Mouse (Mus musculus): ENCODE data around the gene Nbeal2.

Nbeal2 gene

DNA sequence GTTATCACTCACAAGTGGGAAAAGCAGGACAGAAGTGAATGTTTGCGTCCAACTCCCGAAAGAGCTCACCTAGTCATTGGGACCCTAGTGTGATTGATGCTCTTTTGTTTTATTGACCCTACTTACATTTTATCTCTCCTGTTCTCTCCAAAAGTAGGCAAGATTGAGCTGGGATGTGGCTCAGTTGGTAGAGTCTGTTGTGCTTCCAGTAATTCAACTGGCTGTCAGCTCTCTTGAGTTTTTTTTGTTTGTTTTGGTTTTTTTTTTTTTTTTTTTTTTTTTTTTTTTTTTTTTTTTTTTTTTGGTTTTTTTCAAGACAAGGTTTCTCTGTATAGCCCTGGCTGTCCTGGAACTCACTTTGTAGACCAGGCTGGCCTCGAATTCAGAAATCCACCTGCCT, 28.7 kb upstream of the Nbeal2 start:
- ChIA-PET CTCF (interaction anchor here in 2 of 4 experiments (0.5 to 1.4 kb wide), 3 partner anchors 23 to 29 kb away, joined by 4 to 13 read pairs (median 6); no protein-coding TSS in a partner anchor), POLR2A (interaction anchor here in 3 of 4 experiments (0.6 to 2.4 kb wide), 5 partner anchors 12 to 66 kb away, joined by 4 to 11 read pairs (median 4); partner anchors contain the start of gene Nbeal2 (in 1 of the 3))

DNA sequence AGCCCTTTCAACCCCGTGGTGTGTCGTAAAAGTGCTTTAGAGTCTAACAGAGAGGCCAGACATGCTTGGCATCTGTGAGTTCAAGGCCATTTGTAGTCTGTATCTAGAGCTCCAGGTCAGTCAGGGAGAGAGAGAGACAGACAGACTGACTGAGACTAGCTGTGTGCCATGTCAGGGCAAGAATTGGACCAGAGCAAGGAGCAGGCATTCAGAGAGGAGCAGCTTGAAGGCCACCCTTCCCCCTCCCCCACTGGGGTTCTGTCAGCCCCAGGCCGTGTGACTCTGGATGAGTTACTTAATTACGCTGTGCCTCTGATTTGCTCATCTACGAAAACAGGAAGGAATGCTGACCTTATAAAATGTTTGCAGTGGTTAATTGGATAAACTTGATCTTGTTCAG, 28.3 kb upstream of the Nbeal2 start:
- POLR2A ChIA-PET = interaction anchor here in 2 of 4 experiments (0.7 to 2.4 kb wide), 6 partner anchors 11 to 28 kb away, joined by 3 to 11 read pairs (median 4); partner anchors contain the start of gene Nbeal2 (in 1 of the 2)
- CTCF ChIA-PET = interaction anchor here in 2 of 4 experiments (0.5 to 1.4 kb wide), 3 partner anchors 22 to 30 kb away, joined by 4 to 13 read pairs (median 6); no protein-coding TSS in a partner anchor

DNA sequence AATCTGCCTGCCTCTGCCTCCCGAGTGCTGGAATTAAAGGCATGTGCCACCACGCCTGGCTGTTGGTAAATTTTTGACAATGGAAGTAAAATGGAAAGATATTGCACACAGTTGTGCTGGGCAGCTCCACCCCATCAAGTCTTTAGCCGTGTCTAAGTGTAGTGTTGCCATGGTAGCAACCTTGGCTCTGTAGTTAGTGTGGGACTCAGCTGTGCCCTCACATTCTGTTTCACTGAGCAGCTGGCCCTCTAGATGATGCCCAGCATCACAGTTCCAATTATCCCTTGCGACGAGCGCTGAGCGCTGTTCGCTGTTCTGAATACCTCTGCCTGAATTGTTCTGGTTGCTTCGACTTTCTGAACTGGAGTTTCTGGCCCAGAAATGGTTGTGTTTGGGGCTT, 27.9 kb upstream of the Nbeal2 start:
- ChIA-PET CTCF (interaction anchor here in 2 of 4 experiments (1.0 to 1.4 kb wide), 4 partner anchors 9 to 46 kb away, joined by 3 to 13 read pairs (median 4); no protein-coding TSS in a partner anchor), POLR2A (interaction anchor here in 2 of 4 experiments (0.7 to 2.4 kb wide), 8 partner anchors 11 to 30 kb away, joined by 3 to 11 read pairs (median 4); partner anchors contain the start of gene Nbeal2 (in 1 of the 2))

DNA sequence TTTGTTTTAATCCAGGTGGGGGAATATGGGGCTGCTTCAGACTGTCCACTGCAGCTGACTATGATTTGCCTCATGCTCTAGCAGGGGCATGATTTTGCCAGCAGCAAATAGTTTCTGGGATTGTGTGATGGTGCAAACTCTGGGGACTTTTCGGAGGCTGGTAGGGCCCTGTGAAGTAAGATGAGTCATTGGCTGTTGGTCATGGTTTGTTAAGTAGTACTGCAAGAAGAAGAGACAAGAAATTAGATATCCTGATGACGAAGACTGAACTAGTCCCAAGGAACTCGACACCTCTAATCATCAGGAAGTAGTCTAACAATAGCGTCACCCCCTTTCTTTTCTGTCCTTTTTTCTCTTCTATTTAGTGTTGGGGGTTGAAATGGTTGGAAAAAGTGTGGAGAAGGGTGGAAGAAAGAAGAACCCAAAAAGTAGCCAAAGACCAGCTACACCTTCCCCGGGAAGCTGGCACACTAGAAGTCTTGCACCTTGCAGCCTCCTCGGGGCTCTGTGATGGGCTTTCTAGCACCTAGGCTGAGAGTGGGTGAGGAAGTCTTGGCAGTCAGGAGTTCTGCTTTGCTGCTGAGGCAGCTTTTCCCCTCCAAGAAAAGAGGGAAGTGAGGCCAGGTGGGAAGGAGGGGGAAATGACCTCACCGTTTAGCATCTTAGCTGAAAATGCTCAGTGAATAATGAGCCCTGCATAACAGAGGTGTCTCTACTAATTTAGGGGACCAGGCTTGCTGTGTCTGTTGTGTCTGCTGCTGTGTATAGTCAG, 27.0 kb upstream of the Nbeal2 start:
- POLR2A ChIA-PET = interaction anchor here in 2 of 4 experiments (0.9 to 2.9 kb wide), 10 partner anchors 9 to 376 kb away, joined by 3 to 11 read pairs (median 4); partner anchors contain the start of genes Ccdc12 (in 1 of the 2), Elp6 (in 1 of the 2) and Nbeal2 (in 1 of the 2)
- CTCF ChIA-PET = interaction anchor here in 2 of 4 experiments (1.1 to 1.4 kb wide), 4 partner anchors 8 to 45 kb away, joined by 3 to 4 read pairs (median 3); no protein-coding TSS in a partner anchor

DNA sequence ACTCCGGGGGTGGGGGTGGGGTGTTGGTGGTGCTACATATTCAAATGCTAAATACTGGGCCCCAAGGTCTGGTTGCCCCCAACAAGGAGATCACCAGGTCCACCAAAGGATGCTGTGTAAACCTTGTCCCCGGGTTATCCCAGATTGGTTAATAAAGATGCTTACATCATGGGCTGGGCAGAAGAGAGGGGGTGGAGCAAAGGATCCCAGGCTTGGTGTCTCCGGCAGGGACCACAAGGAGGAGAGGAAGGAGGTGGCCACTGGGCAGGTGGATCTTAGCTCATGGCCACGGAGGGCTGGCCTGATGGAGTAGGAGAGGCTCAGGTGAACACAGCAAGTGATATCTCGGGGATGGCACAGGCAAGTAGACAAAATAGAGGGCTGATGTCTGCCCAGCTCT, 24.9 kb upstream of the Nbeal2 start:
- POLR2A ChIA-PET = interaction anchor here in 3 of 4 experiments (0.7 to 2.9 kb wide), 7 partner anchors 11 to 275 kb away, joined by 3 to 8 read pairs (median 4); no protein-coding TSS in a partner anchor
- CTCF ChIA-PET = interaction anchor here in 1 of 4 experiments (1.9 kb wide), 1 partner anchor 47 kb away, joined by 4 read pairs; no protein-coding TSS in a partner anchor

DNA sequence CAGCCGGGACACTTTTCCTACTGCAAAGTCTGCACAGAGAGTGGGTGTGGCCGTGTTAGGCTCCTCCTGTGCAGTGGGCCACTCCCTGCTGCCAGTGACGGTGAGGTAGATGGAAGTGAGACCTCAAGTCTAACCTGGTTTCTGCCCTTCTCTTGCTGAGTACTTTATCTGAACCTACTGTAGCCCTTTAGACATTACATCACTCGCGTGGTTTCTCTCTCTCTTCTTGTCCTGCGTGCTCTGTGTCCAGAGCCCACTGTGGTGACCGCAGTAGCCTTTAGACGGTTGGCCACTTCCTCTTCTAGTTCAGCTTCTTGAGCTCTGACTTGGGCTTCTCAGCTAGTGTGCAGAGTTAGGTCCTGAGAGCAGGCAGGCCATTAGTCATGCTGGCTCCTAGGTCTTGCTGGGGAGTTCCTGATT, 22.5 kb upstream of the Nbeal2 start:
- POLR2A ChIA-PET = interaction anchor here in 3 of 4 experiments (1.0 to 1.8 kb wide), 4 partner anchors 9 to 42 kb away, joined by 3 to 6 read pairs (median 4); no protein-coding TSS in a partner anchor
- CTCF ChIA-PET = no interaction called here

DNA sequence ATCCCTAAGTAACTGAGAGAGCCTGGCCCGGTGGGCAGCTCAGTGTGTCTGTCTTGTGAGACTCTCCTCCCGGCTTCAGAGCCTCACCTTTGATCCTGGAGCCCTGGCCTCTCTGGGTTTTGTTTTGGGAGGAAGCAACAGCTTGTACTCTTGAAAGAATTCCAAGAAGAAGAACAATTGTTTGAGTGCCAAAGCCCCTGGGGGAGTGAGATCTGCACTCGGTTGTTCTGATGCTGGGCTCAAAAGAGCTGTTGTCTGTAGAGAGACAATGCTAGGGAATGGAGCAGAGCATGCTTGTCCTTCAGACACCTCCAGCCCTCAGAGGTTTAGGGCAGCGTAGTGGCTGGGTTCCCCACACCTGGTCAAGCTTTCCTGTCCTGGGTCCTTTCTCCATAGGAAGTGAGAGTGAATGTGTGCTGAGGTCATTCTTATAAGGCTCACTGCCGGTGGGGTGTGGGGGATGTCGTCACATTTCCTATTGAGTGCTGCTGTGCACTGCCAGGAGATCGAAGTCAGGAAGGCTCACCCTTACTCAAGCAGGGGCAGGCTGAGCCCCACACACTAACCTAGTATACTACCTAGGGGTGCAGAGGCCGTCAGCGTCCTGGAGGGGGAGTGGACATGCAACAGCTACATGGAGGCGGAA, 19.3 kb upstream of the Nbeal2 start:
- ChIA-PET POLR2A (interaction anchor here in 3 of 4 experiments (0.9 to 2.7 kb wide), 8 partner anchors 12 to 47 kb away, joined by 3 to 16 read pairs (median 4); partner anchors contain the start of genes Ccdc12 (in 2 of the 3) and Nbeal2 (in 2 of the 3)), CTCF (interaction anchor here in 3 of 4 experiments (0.7 to 2.3 kb wide), 10 partner anchors 8 to 126 kb away, joined by 3 to 17 read pairs (median 4); no protein-coding TSS in a partner anchor)

DNA sequence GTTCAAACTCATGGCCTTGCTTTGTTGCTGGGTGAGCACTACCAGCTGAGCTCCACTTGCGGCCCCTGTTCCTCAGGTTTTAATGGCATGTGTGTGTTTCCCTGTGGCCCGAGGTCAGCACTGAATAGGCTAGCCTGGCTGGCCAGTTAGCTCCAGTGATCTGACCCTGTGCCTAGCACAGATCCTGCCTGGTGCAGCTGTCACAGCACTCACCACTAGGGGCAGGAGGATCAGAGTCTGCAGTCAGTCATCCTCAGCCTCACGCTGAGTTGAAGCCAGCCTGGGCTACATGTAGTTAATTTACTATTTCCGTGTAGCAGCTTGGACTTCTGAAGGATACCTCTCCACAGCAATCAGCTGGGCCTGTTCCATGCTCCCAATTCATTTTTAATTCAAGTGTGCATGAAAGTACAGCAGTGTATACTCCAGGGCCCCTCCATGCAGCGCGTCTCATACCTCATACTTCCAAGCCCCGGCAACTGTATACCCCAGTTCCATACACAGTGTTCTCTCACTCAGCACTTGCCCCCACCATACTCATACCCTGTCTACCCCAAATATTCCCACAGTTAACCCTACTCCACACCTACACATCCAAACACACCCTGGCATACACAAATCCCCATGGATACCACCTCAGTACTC, 18.6 kb upstream of the Nbeal2 start:
- POLR2A ChIA-PET = interaction anchor here in 3 of 4 experiments (0.9 to 3.4 kb wide), 12 partner anchors 9 to 135 kb away, joined by 3 to 16 read pairs (median 4); partner anchors contain the start of genes Ccdc12 (in 2 of the 3) and Nbeal2 (in 2 of the 3)

DNA sequence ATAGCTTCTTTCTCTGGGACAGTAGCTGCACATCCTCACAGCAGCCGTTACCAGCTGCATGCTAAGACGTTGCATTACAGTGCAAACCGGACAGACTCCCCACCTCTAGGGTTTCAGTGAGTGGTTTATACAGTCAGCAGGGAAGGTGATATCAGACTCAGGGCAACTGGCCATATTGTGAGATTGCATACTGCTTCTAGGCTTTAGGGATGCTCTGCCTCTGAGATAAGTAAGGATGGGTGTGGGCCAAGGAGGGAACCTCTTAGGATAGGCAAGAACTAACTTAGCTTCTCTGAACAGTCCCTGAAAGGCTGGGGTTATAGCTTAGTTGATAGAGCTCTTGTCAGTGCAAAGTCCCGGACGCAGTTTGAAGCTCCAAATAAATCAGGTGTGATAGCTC, 15.8 kb upstream of the Nbeal2 start:
- POLR2A ChIA-PET = interaction anchor here in 2 of 4 experiments (0.8 to 3.4 kb wide), 8 partner anchors 8 to 16 kb away, joined by 3 to 15 read pairs (median 6); partner anchors contain the start of gene Ccdc12 (in 1 of the 2)

More for the DNA sequence above, 18.6 kb upstream of the Nbeal2 start:
- CTCF ChIA-PET = interaction anchor here (0.6 to 3.1 kb wide), 15 partner anchors 9 to 127 kb away, joined by 3 to 17 read pairs (median 4); no protein-coding TSS in a partner anchor

DNA sequence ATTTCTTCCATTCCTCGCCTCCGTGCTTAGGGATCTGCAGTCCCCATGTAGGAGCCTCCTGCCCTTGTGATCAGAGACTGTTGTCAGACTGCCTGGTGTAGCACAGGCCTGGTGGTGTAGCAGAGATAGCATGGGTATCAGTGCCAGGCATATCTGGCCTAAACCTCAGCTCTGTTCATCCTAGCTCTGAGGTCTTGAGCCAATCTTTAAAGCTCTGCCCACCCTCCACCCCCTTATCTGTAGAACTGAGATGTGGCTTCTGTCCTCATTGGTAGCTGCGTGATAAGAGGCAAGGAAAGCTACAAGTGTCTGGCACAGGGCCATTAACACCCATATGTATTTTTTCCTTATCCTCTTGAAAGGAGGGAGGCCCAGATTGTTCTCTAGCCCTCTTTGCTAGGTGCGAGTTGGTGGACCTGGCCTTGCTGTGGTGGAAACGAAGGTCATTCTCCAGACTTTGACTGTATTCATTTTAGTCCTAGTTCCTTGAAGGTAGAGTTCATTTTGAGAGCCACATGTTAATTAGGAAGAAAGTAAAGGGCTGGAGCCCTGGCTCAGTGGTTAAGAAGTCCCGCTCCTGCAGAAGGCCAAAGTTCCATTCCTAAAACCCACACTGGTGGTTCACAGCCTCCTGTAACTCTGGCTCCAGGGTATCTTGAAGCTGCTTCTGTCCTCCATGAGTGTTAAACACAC, 14.8 kb upstream of the Nbeal2 start:
- ChIA-PET POLR2A (interaction anchor here in 3 of 4 experiments (0.6 to 3.3 kb wide), 5 partner anchors 8 to 565 kb away, joined by 3 to 15 read pairs (median 5); no protein-coding TSS in a partner anchor), CTCF (interaction anchor here in 1 of 4 experiments (2.1 kb wide), 1 partner anchor 16 kb away, joined by 7 read pairs; no protein-coding TSS in a partner anchor)

More for the DNA sequence above, 15.8 kb upstream of the Nbeal2 start:
- CTCF ChIA-PET = interaction anchor here in 2 of 4 experiments (1.2 to 3.1 kb wide), 3 partner anchors 15 to 40 kb away, joined by 3 to 10 read pairs (median 7); no protein-coding TSS in a partner anchor

DNA sequence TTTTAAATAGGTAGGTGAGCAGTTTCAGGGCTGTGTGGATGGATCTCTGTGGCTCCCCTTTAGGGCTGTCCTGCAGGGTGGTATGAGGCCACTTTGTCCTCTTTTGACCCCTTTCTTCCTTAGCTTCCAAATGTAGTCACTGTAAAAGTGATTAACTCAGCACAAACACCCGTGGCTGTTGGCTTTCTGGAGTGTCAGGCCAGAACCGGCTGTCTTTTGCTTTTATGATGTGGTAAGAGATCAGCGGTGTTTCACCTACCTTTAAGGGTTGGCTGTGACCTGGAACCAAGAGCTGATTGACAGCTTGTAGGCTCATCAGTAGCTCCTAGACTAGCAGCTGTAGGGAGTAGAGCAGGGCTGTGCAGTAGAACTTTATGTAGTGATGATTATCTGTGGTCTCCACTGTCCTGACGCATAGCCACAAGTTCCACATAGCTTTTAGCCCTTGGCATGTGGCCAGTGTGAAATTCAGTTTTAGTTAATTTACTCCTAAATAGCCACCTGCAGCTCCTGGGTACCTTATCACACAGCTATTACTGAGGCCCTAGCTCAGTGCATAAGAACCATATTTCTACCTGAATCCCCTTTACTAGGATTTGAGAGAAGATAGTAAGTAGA, 13.4 kb upstream of the Nbeal2 start:
- CTCF ChIA-PET = interaction anchor here in 2 of 4 experiments (1.3 to 1.6 kb wide), 2 partner anchors 36 to 42 kb away, joined by 4 read pairs; no protein-coding TSS in a partner anchor
- POLR2A ChIA-PET = interaction anchor here in 3 of 4 experiments (0.6 to 3.4 kb wide), 15 partner anchors 9 to 209 kb away, joined by 3 to 45 read pairs (median 4); partner anchors contain the start of genes Ccdc12 (in 2 of the 3), Nbeal2 (in 2 of the 3) and Nradd (in 1 of the 3)

DNA sequence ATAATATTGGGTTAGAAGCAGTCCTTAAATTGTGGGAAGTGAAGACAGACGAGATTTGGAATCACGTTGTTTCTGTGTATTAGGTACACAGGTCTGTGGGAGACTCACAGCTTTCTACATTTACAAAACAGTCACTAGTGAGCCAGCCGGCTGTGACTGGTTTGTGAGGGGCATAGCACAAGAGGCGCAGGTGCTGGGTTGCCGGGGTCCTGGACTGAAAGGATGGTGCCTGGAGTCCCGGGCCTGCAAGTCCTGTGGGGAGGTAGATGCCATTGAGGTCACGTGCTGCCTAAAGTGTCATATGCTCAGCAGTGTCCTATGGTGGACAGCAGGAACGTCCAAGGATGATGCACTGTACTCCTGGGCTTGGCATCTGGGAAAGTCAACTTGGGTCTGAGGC, 12.4 kb upstream of the Nbeal2 start:
- ChIA-PET POLR2A (interaction anchor here in 3 of 4 experiments (0.6 to 3.4 kb wide), 29 partner anchors 8 to 810 kb away, joined by 3 to 45 read pairs (median 4); partner anchors contain the start of genes Ccdc12 (in 3 of the 3), Nbeal2 (in 3 of the 3), Lrrc2 (in 1 of the 3) and Nradd (in 1 of the 3)), CTCF (interaction anchor here (0.6 to 1.6 kb wide), 6 partner anchors 9 to 205 kb away, joined by 3 to 4 read pairs (median 3); no protein-coding TSS in a partner anchor)

DNA sequence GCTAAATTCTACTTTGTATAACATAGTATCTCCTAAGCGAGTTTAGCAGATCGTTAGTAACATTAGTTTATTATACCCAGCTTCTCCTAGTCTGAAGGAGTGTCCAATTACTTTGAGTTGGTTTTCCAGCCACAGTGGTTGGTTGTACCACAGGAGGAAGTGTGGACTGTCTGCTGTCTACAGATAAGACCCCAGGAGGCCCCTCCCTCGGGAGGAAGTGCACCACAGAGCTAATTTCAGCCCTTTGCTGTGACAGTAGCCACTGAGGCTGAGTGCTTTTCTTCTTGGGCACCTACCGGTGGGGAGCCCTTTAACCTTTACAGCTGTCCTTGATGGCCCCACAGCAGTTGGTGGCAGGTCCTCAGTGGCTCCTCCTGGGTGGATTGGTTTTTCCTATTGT, 12.0 kb upstream of the Nbeal2 start:
- CTCF ChIA-PET = interaction anchor here in 3 of 4 experiments (0.6 to 1.6 kb wide), 5 partner anchors 9 to 205 kb away, joined by 3 to 4 read pairs (median 3); no protein-coding TSS in a partner anchor
- POLR2A ChIA-PET = interaction anchor here in 3 of 4 experiments (0.6 to 3.4 kb wide), 28 partner anchors 8 to 810 kb away, joined by 3 to 45 read pairs (median 4); partner anchors contain the start of genes Ccdc12 (in 3 of the 3), Nbeal2 (in 3 of the 3) and Lrrc2 (in 1 of the 3)

DNA sequence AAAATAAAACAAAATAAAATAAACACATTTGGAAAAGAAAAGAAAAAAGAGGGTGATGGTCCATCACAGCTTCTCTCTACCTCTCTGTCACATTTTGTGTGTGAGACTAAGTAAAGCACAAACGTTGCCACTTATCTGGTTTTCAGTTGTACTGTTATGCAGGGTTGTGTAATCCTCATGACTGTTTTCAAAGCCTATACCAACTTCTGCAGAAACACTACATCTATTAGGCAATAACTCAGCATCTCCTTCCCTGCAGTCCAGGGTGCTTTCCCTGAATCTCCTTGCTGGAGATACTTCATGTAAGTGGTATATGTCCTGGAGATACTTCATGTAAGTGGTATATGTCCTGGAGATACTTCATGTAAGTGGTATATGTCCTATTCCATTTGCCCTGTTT, 8.9 kb upstream of the Nbeal2 start:
- ChIA-PET CTCF (interaction anchor here in 2 of 4 experiments (0.9 to 1.6 kb wide), 2 partner anchors 10 kb away, joined by 3 to 6 read pairs; no protein-coding TSS in a partner anchor), POLR2A (interaction anchor here in 1 of 4 experiments (0.7 to 1.4 kb wide), 3 partner anchors 8 to 15 kb away, joined by 3 to 4 read pairs (median 3); no protein-coding TSS in a partner anchor)

DNA sequence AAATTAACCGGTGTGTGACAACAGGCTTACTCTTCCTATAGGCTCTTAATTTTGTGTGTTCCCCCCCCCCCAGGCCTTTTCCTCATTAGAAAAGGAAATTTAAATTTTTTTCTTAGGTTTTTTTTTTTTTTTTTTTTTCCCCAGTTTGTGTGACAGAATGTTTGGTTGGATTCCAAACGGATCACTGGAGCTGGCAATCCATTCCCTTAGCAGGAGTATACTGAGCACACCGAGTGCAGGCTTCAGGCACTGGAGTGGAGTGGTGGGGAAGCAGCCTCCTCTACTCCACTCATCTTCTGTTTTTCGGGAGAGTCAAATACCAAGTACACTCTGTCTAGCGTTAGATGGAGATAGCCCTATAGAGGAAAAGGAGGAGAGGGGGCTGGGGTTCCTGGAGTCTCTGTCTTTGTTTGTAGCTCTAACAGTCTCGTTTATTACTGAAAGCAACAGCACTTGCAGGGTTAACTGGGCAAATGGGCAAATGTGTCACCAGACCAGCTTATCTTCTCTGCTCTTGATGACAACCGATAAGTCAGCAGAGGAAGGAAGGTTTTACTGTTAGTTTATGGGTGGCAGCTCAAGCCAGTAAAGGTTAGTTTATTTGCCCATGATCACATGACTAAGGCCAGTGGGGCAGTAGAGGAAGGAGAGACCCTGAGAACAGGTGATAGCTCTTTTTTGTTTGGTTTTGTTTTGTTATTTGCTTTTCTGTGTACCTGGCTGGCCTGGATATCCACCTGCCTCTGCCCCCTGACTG, 7.1 kb upstream of the Nbeal2 start:
- POLR2A ChIA-PET = interaction anchor here in 3 of 4 experiments (0.6 to 2.9 kb wide), 16 partner anchors 9 to 399 kb away, joined by 3 to 15 read pairs (median 4); partner anchors contain the start of gene Nradd (in 1 of the 3)

More for the DNA sequence above, 7.1 kb upstream of the Nbeal2 start:
- CTCF ChIA-PET = interaction anchor here in 3 of 4 experiments (0.6 to 2.1 kb wide), 6 partner anchors 11 to 90 kb away, joined by 3 to 13 read pairs (median 4); no protein-coding TSS in a partner anchor

Measured in embryonic stem cell, embryonic (primary cell).